Mouse (Mus musculus) embryo, embryonic 11.5 days (tissue): ENCODE results near the gene Myo1d.

Source experiments
- DNase-seq: peaks from one replicate; pipeline ENCODE4 v3.0.0-alpha.2; 2012; ENCODE audit warnings: low read depth, low spot score

Gene Myo1d

DNA sequence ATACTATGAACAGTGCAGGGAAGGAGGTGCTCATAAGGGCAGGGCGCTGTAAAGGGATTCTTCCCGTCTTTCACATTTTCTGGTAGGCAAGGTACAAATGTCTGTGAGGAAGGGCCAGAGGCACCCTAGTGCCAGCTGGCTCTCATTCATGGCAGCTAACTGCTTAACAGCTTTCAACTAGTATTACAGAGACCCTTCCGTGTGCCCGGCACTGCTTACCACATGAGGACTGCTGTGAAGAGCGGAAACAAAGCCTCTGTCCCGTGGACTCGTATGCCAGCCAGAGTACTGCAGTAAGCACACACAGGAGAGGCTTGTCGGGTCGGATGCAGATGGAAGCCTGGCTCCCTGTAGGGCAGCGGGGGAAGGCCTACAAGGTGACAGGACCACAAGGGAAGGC is 229.6 kb downstream of the Myo1d start:
- no peak for DNase-seq

GRCm38 (mm10) chr11:80549854-80550253 is 230.0 kb downstream of the Myo1d start:
- no peak for DNase-seq

DNA sequence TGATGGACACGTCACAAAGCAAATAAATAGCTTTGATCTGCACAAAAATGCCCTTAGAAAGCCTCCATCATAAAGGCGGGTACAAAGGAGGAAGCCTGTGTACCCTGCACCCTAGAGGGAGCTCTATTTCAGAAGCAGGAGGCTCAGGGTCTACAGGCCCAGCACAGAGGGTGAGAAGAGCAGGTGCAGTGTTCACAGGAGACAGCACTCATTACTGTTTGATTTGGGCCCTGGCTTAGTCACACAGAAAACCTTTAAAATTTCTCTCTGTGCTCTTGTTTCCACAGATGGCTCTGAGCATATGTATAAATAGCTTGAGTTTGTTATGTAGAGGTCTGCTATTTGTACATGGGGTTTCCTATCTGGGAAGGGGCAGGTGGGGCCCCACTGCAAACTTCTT is 233.6 kb downstream of the Myo1d start:
- no peak for DNase-seq

DNA sequence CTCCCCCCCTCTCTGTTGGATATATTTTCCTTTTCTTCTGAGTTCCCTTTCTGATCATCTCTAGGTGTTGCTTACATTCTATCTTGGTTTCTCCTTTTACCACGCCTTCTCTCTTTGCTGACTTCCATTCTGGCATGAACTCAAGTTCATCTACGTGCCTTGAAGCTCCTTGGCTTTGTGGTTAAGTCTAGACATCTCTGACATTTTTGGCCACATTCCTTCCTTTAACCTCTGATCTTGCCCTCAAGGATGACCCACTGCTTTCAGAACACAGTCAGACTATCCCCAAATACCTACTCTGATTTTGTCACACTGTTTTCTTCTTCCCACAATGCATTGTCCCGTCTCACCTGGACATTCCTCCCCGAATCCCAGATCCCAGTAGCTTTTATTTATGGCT is 240.8 kb downstream of the Myo1d start:
- no peak for DNase-seq

DNA sequence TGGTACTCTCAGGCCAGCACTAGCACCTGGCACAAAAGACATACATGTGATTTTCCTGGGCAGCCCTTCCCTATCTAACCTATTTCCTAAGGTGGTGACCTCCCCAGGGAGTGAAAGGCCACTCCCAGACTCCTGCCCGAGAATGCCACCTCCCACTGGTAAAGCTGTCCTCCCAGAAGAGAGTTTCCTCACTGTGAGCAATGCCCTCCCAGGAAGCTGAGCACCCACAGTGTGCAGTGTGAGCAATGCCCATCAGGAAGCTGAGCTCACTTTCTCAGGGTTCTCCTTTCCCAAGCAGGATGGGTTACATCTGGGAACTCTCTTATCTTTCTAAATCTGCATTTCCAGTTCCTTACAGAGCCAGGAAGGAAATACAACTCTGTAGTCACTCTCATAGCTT is 246.9 kb downstream of the Myo1d start:
- no peak for DNase-seq

DNA sequence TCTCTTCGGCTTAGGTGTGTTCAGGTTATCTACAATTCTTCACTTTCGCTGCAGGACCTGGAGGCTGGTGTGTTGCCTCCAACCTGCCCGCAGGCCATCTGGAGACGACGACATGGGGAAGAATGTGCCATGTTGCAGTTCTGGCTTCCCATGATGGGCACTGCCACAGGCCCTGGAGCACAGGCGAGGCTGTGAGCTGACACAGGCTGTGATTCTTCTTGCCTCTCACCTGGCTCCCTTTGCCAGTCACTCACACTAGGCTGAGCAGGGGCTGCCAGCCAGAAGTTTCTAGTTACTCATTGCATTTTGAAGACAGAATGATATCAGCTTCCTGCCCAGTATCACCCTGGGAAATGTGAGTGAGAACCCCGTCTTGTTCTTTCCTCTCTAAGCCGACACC is 250.7 kb downstream of the Myo1d start:
- DNase-seq, result no peak

DNA sequence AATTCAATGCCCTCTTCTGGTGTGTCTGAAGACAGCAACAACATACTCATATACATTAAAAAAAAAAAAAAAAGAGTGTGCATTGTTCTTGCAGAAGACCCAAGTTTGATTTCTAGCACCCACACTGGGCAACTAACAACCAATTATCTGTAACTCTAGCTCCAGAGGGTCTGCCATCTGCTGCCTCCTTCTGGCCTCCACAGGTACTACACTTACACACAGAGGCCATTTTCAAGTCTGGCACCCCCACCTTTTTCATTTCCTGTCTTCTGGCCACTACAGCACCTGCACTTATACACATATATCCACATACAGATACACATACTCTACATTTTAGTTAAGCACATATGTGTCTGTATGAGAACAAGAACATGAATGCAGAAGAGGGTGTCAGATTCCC is 252.1 kb downstream of the Myo1d start:
- DNase-seq, result no peak

GRCm38 (mm10) chr11:80524213-80524612 is 255.6 kb downstream of the Myo1d start:
- no peak for DNase-seq

GRCm38 (mm10) chr11:80523410-80523809 is 256.4 kb downstream of the Myo1d start:
- no peak for DNase-seq

- DNase-seq, result no peak
Measured at GRCm38 (mm10) chr11:80522852-80523251, 257.0 kb downstream of the Myo1d start.

DNA sequence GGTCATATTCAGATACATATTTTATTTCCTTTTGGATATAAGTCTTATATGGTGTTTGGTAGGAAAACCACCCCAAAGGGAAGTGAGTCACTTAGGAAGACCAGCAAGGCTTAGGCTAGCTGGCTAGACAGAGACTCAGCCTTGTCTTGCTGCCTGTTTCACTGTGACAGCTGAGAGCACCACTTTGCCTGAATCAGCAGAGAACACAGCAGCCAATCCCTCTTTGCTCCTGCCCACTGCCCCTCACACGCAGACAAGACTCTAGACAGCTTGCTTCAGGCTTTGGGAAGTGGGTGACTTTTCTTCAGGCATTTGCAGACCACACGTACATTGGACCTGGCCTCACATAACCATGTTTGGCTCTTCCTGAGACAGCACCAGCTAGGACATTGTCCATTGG is 258.7 kb downstream of the Myo1d start:
- DNase-seq, result no peak

DNA sequence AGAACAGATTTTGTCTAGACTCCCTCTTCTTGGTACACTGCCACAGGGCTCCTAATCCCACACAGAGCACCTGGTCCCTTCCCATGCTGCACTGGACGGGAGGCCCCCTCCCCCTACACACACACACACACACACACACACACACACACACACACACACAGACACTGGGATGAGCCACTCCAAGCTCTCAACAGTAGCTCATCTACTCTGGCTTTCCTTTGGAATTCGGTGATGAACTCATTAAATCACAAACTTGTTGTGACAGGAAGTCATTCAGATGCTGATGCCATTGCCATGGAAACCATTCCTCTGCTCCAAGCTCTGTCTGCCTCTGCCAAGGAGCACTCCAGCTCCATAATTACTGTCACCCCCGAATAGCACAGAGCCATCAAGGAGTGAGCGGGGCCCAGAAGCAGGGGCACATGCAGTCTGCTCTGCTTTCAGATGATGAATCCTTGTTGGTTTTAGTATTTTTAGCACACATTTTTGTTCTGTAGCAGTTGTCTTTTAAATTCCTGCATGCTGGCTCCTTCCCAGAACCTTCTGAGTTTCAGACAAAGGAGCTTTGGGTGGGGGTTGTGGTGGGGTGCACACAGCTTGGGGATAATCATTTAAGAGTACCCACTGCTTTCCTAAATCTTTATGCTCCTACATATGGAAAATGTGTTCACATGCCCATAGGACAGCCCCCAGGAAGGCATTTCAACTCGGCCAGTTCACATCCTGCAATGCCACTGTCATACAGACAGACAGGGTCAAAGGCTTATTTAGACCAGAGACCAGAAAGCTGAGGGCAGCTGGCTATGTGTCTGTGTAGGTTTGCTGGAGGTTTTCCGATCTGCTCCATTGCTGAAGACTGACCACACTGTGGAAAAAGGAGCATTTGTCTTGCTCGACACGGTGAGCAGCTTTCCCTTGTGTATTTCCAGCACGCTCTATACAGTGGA is 261.1 kb downstream of the Myo1d start:
- no peak for DNase-seq

- no peak for DNase-seq
Measured at GRCm38 (mm10) chr11:80515895-80516294, 263.9 kb downstream of the Myo1d start.

- no peak for DNase-seq
Measured at GRCm38 (mm10) chr11:80515346-80515745, 264.5 kb downstream of the Myo1d start.

DNA sequence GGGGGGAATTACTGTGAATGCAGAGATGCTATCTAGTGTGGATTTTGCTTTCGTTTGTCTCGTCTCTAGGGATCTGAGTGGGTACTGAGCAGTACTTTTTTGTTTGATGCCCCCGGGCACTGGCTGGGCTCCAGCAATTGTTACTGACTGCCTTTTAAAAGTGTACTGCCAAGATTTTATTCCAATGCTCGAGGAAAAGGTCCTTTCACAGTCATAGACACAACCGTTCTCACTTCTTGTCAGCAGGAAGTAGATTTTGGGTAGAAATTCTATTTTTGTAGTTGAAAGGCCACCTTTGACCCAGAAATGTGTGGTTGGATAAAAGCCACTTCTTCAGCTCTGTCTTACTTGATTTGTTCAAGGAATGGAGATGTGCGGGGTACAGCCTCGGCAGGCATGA is 266.0 kb downstream of the Myo1d start:
- DNase-seq, result no peak

GRCm38 (mm10) chr11:80512313-80513056 is 267.3 kb downstream of the Myo1d start:
- DNase-seq, result no peak

DNA sequence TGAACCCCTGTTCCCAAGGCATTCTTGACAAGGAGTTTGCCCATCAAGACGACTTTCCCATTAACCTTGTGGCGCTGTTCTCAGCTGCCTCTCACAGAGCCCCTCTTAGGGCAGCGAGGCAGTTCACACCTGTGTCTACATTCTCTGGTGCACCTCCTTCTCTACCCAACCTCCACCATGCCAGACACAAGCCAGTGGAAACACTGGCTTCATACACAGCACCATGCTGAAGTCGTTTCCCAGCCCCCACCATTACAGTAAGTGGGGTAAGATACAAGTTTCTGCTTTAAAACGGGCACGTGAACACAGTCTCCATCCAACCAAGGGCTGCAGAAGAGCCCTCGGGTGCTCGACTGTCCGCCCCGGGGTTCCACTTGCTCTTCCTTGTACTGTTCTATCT is 269.7 kb downstream of the Myo1d start:
- DNase-seq, result no peak

GRCm38 (mm10) chr11:80509176-80509506 is 270.7 kb downstream of the Myo1d start:
- DNase-seq, result no peak

DNA sequence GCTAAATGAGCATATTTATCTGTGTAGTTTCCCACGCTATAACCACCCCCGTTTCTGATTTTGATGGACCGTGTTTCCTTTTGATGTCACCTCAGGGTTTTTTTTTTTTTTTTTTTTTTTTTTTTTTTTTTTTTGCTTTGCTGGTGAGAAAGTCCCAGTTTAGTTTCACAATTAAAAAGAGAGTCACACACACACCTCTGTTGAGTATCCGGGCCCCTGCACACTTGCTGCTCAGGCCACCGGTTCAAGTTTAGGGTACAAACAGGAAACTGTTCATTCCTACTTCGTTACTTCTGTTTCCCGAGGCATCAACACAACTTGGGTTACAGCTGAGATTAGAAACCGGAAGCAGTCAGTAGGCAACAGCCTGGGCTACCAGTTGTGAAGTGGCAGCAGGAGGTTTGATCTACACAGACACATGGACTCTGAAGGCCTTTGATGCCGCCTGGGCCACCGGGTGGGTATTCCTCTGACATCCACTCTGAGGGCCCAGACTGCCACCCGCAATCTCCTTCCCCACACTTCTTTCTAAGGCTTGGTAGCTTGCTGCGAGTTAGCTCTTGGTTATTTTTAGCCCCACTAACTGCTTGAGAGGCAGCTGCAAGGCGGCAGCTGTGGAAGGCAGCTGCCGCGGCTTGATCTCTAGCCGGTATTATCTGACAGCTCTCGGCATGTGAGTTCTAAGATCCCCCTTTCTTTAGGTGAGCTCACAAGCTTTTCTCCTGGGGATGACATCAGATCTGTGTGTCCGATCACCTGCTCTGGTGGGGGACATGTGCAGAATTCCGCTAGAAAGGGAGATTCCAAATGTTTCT is 271.3 kb downstream of the Myo1d start:
- no peak for DNase-seq

DNA sequence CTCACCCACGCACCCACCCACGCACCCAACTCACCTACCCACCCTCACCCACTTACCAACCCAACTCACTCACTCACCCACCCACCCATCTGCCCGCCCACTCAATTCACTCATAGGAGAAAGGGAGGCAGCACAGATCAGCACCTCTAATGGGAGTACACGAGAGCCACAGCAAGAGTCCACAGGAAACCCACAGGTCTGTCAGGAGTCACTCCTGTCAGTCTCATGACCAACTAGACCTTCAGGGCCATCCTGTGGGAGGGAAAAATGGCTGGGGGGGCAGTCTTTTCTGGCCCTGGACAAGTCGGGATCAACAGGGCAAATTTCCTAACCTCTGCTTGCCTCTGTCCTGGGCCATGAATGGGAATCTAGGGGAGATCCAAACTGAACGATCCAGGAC is 272.0 kb downstream of the Myo1d start:
- DNase-seq, result no peak

- DNase-seq, result no peak
Measured at GRCm38 (mm10) chr11:80506483-80506882, 273.3 kb downstream of the Myo1d start.

DNA sequence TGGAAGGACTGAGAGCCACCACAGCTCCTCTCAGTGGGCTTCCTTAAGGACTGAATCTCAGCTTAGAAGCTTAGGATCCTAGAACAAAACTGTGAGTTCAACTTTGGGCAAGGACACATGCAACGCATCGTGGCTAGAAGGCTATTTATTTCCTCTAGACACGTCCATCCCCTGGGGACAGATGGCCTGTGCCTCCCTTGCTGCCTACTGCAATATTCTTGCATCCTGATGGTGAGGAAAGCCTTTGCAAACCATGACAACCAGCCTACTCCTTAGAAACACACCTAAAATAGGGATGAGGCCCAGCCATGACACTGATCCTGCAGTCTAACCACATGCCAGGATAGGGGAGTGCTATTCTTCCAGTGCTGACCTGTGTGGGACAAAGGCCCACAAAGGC is 274.2 kb downstream of the Myo1d start:
- DNase-seq, result no peak
